Mouse (Mus musculus): Measurements from ENCODE around the gene Med25.

Gene Med25

DNA sequence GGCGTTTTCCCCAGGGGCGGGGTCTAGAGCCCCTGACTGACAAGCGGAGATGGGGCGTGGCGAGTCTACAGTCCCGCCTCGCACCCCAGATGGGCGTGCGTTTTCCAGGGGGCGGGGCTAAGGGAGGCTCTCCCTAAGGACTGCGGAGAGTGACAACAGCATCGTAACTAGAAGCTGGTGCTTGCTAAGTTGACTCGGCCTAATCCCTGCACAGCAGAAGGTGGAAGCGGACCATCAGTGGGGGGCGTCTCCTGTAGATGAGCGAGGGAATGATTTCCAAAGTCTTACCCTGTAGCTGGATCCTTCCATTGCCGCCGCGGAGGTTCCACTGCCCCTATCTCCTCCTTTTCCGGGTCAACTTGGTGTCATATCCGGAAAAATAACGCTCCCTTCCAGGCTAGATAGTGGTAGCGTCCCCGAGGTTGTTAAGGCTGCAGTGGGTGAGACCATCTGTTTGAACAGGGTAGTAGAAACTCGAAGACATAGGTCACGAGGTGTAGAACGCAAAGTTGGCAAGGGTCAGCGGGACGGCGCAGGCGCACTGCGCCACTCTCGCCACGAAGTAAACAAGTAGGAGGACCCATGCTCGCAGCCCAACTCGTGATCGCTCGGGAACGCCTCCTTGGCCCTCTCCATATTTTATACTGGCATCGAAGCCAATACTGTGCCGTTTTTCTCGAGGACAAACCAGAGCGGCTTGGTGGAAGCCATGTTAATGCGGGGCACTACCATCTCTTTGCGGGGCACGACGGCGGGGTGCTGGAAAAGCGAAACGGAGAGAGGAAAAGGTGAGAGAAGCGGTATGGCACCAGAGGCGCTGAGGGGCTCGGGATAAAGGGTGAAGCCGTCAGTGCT, 43.7 kb downstream of the Med25 start, which contains the start of the genes Akt1s1 and Tbc1d17:
Gene Akt1s1 (plus strand): TSS at position 431 of the 855 bp plus-strand sequence.
Gene Tbc1d17 (minus strand): TSS at position 519 of the 855 bp plus-strand sequence.
- peak; percentile 90 for DNase-seq (ENCODE audit: low read depth, low spot score)

DNA sequence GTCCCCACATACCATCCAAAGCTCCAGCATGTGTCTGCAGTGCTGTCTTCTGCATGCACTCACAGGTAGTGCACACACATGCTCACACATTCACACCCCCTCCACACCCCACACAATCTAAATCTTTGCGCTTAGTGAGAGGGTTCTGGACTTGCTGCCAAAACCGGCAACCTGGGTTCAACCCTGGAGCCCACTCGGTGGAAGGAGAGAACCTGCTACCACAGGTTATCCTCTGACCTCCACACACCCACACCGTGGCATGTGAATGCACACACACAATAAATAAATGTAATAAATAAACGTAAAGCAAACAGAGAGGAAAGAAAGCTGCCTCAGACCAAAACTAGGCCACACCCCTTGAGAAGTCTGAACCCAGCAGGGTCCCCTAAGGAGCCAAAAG, 44.7 kb downstream of the Med25 start:
- no peak for DNase-seq (ENCODE audit: low read depth, low spot score)

DNA sequence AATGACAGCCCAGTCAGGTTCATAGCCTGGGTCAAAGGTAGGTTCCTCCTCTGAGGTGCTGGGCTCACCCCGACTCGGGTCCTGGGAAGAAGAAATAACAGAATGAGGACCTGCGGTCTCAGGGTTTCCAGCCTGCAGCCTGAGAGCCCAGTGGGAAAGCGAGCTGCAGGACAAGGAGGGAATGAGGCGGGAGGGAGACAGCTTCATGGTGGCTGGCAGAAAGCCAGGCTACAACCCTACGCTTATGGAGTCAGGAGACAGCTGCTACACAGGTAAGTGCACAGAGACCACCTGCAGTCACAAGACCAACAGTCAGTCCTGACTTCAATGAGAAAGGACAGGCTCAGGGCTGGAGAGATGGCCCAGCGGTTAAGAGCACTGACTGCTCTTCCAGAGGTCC, 45.7 kb downstream of the Med25 start:
- no peak for DNase-seq (ENCODE audit: low read depth, low spot score)

DNA sequence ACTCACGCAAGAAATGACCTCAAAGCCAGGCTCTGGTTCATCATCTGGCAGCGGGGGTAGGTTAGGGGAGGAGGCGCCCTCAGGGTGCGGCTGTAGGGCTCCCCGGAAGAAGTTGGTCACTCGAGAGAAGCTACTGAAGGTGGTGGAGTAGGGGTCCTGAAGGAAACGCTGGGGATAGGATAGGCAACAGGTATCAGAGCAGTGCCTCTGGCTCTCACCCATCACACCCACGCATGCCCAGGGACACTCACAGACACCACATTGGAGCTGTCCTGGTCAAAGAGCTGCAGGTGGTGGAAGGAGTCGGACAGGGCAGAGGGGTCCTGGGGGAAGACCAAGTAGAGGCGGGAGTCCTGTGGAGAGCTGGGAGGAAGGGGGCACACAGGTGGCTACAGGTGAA, 47.5 kb downstream of the Med25 start:
- no peak for DNase-seq (ENCODE audit: low read depth, low spot score)

DNA sequence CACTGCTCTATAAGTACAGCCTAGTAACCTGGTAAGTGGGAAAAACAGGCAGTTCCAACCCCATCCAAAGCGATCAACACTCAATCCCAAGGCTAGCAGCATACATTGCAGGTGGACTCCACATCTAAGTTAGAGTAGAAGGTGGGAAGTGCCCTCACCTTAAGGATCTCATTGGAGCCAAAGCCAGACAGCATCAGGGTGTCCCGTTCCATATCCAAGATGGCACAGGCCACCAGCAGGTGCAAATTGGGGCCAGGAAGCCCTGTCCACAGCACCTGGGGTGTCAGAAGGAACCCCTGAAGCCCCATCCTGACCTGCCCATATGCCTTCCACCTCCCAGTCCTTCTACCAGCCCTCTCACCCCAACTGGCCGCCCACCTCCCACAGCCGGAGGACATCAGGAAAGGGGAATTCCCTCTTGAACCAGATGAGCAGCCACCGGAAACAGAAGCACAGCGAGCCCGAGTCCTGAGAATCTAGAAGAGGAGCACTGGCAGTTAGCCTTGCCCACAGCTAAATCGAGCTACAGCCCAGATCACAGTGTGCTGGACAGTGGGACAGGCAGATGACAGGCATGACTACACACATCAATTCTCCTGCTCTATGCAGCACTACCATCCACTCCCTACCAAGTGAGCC, 50.6 kb downstream of the Med25 start:
- DNase-seq (ENCODE audit: low read depth, low spot score) = no peak

DNA sequence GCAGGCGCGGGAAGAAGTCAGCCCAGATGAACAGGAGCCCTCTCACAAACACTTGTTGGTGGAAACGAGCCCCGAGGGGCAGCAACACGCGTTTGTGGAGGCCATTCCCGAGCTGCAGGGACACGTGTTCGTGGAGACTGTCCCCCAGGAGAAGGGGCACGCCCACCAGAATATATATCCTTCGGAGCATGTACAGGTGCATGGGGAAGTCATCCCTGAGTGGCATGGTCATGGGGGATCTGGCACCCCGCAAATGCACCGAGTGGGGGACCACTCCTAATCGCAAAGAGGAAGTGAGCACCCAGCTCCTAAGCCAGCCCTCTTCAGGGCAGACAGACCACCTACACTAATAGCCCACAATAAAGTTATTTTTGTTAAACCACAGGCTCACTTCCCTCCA, 52.1 kb downstream of the Med25 start:
- no peak for DNase-seq (ENCODE audit: low read depth, low spot score)

DNA sequence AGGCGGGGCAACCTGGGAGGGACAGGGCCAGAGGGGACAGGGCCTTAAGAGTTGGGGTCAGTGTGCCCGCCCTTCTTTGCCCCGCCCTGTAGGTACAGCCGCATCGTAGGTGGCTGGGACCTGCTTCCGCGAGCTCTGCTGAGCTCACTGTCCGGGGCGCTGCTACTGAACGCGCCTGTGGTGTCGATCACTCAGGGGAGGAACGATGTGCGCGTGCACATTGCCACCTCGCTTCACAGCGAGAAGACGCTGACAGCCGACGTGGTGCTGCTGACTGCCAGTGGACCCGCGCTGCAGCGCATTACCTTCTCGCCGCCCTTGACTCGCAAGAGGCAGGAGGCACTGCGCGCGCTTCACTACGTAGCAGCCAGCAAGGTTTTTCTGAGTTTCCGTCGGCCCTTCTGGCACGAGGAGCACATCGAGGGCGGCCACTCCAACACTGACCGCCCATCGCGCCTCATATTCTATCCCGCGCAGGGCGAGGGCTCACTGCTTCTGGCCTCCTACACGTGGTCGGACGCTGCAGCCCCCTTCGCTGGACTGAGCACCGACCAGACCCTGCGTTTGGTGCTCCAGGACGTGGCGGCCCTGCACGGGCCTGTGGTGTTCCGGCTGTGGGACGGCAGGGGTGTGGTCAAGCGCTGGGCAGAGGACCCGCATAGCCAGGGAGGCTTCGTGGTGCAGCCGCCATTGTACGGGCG, 52.9 kb downstream of the Med25 start:
- no peak for DNase-seq (ENCODE audit: low read depth, low spot score)

DNA sequence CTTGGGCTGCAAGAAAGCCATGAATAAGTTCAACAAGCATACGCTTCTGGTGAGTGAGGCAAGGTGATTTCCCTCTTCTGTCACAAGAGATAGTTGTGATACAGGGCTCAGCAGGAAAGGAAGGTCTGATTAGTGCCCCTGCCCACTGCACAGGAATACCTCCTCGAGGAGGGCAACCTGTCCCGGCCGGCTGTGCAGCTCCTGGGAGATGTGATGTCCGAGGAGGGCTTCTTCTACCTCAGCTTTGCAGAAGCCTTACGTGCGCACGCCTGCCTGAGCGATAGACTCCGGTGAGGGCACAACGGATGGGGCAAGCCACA, 53.4 kb downstream of the Med25 start:
- DNase-seq (ENCODE audit: low read depth, low spot score) = no peak

DNA sequence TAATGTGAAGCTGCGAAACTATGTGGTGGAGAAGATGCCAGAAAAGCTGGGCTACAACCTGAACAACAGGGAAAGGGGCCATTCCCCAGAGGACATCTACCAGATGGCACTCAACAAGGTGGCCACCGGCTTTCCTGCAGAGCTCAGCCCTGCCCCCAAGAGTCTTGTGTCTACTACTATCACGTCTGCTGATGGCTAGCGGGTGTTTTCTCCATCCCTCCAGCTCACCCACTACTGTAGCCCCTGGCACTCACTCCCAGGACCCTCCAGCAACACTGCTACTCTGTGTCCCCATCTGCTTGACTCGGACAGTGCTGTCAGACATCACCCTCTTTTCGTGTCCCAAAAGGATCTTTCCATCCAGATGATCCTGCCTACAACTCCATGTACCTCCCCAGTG, 54.4 kb downstream of the Med25 start:
- no peak for DNase-seq (ENCODE audit: low read depth, low spot score)

DNA sequence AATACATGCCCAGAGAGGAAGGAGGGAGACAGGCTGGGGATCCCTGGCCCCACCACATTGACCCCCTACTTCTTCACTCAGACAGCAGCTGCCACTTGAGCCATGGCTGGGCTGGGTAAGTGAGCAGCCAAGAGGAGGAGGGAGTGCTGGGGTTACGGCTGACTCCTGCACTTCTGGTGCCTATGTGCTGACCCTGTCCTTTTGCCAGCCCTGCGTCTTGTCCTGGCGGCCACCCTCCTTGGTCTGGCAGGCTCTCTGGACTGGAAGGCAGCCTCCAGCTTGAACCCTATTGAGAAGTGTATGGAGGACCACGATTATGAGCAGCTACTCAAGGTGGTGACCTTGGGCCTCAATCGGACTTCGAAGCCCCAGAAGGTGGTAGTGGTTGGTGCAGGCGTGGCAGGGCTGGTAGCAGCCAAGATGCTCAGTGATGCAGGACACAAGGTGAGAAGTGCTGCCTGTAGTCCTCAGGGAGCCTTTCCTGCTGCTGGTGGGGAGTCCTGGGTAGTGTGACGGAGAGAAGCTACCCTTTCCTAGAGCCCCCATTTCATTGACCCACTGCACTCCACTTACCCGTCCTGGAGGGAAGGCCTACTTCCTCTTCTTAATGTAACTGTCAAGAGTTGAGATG, 56.0 kb downstream of the Med25 start:
- no peak for DNase-seq (ENCODE audit: low read depth, low spot score)

DNA sequence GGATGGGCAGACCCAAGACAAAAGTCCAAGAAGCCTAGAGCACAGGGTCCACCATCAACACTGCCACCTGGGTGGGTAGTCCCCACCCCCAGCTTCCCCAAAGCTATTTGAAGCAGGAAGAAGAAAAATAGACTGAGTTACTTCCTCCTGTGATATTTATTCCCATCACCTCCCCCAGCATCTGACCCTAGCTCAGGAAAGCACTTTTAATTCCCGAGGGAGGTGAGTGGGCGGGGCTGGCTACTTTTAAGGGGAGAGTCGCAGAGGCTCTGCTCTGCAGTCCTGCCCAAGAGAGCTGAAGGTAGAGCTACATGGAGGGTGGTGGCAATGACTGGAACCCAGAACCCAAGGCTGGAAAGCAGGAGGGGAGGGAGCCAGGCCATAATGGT, 56.5 kb downstream of the Med25 start:
- DNase-seq (ENCODE audit: low read depth, low spot score) = no peak

DNA sequence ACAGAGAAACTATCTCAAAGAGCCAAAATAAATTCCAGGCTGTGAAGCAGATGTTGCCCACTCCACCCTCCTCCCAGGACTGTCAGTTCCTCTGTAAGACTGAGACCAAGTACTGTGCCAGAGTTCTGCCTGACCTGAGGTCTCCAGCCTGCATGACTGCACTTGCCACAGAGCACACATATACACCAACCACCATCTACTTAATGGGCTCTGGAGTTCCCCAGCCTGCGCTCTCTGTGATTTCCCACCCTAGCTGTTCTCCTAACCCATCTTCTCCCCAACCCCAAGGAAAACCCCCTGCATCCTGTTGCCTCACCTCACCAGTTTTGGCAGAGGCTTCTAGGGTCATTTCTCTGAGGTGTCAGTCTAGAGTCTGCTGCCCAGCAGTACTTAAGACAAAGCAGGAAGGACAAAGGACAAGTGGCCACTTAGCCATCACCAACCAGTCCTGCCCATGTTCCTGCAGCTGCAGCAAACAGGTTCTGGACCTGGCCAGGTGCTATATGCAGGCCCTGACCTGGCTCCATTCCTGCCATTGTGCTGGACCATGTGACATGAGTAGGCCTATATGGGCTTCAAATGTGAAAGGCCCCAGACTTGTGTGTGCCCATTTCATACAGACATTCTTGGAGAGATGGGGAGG, 57.0 kb downstream of the Med25 start:
- DNase-seq (ENCODE audit: low read depth, low spot score) = no peak

DNA sequence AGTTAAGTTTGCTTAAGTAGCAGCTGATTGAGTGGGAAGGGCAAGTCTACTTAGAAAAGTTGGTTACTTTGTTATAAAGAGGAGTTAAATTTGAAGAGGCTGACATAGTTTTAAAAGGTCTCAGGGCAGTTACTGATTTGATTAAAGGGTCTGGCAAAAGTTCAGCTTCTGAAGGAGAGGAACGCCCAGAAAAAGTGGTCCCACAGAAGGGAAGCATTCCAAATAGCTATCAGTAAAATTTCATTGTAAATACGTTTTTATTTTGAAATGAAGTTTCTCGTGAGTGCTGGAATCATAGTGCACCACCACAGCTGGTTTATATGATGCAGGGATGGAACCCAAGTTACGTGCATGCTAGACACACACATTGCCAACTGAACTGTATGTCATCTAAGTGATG, 59.7 kb downstream of the Med25 start:
- no peak for DNase-seq (ENCODE audit: low read depth, low spot score)

DNA sequence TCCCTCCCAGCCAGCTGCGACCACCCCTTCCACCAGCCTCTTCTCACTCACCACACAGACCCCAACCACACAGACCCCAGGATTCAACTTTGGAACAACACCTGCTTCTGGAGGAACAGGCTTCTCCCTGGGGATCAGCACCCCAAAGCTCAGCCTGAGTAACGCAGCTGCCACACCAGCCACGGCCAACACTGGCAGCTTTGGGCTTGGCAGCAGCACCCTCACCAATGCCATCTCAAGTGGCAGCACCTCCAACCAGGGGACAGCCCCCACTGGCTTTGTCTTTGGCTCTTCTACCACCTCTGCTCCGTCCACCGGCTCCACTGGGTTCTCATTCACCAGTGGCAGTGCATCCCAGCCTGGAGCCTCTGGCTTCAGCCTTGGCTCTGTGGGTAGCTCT, 63.8 kb downstream of the Med25 start:
- no peak for DNase-seq (ENCODE audit: low read depth, low spot score)

DNA sequence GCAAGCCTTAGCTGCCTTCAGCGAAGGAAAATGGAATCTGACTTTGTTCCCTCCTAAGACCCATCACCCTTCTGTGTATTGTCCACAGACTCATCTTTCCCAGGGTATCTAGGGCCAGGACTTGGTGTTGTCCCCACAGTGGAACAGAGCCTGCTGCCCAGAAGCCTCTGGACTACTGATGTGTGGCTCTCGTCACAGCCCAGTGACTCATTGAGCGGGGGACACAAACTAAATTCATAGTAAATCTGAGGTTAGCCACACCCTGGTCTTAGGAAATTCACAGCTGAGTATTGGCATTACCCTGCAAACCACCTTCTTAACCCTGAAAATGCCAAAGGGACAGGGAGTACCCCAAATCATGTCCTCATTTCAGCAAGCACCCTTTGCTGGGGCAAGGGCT, 65.7 kb downstream of the Med25 start:
- no peak for DNase-seq (ENCODE audit: low read depth, low spot score)

Data from c-Kit-negative CD71-positive TER-119-positive erythroid progenitor cells, embryonic 14.5 days (primary cell).